Mouse (Mus musculus): Measurements from ENCODE around the gene Eef1akmt3.

- no peak for TF ChIP-seq GATA1 (IDR thresholded peaks at IDR 0.05; ENCODE audit: low read length)
- no peak for TF ChIP-seq TAL1 (IDR thresholded peaks at IDR 0.05; ENCODE audit: low read length)
These were observed 29.9 kb upstream of the Eef1akmt3 start for GRCm38 (mm10) chr10:127071203-127071602.
